Mouse (Mus musculus) small intestine, adult 2 months (tissue): ENCODE measurements around the gene Klhl33. TPM values are rescaled to one million over a fixed set of nuclear protein-coding genes. Genes with fewer than 3 reads are reported as not detected.
"Not testable (repeated sequence)": the region's sequence is repeated elsewhere in the genome, so short reads cannot be mapped to it uniquely, and the experiment has no call there.

Source experiments
- H3K27ac ChIP-seq: fragments of 200-500 bp; 2 replicates; pipeline ENCODE4 v1.5.1; 2012; ENCODE audit warnings: low read depth, low read length, control low read depth, inconsistent platforms; ENCODE audit not compliant: insufficient read depth
- H3K27me3 ChIP-seq: fragments of 200-500 bp; 2 replicates; pipeline ENCODE4 v1.6.1; 2012; ENCODE audit warnings: mild to moderate bottlenecking, moderate library complexity, low read length, inconsistent platforms; ENCODE audit not compliant: control insufficient read depth, insufficient read depth
- H3K36me3 ChIP-seq: fragments of 200-500 bp; 2 replicates; pipeline ENCODE4 v1.6.1; 2012; ENCODE audit warnings: mild to moderate bottlenecking, low read length, control low read depth, inconsistent platforms; ENCODE audit not compliant: control insufficient read depth, insufficient read depth
- H3K4me1 ChIP-seq: fragments of 200-500 bp; 2 replicates; pipeline ENCODE4 v1.6.1; 2012; ENCODE audit warnings: low read length, inconsistent platforms, mixed read lengths; ENCODE audit not compliant: control insufficient read depth, insufficient read depth, insufficient read length
- H3K4me3 ChIP-seq: fragments of 200-500 bp; 2 replicates; pipeline ENCODE4 v1.5.1; 2012; ENCODE audit warnings: low read depth, mild to moderate bottlenecking, control low read depth, inconsistent platforms, low read length, moderate library complexity
- CTCF ChIP-seq: fragments of 200-500 bp; IDR thresholded peaks from 2 replicates; pipeline ENCODE4 v1.5.1; 2012; ENCODE audit warnings: low read depth, mild to moderate bottlenecking, control low read depth, inconsistent platforms, low read length, moderate library complexity, mixed read lengths; ENCODE audit not compliant: insufficient replicate concordance, insufficient read length; ENCODE audit errors: extremely low read depth
- POLR2A ChIP-seq: fragments of 200-500 bp; IDR thresholded peaks from 2 replicates; pipeline ENCODE4 v1.6.1; 2012; ENCODE audit warnings: low read depth, mild to moderate bottlenecking, control low read depth, inconsistent platforms, low read length, moderate library complexity
- WGBS: fragments of 180-500 bp; shearing (Covaris S2); methylation state at CpG from one replicate; pipeline ENCODE4 v1.1.7; 2018; 5-methylcytosine and 5-hydroxymethylcytosine counted together
- polyA plus RNA-seq: library from polyadenylated mRNA; depleted of rRNA; stranded (reverse); fragments of >200 nt; gene quantifications from 2 replicates; pipeline ENCODE4 v1.2.3, GENCODE M21; 2012; rRNA removed

The Klhl33 gene
- polyA plus RNA-seq, 1 experiment: 1.7 TPM

GRCm38 (mm10) chr14:50869889-50870804, 27.2 kb downstream of the Klhl33 start, which contains the start of gene Tep1:
Gene Tep1 (minus strand): TSS chr14:50870560.
- Histone ChIP-seq H3K27me3 (no peaks in the 10 kb centered on the region), H3K4me1 (peaks cover 24% of the 10 kb centered on the region; the same call in 1 of the 2 replicates), H3K27ac (peak within 1 kb of the TSS; percentile 94), H3K4me3 (peak within 1 kb of the TSS; percentile 72), H3K36me3 (peaks cover 24% of the 10 kb centered on the region)
- WGBS: 1% methylated on average over 32 of the region's 32 CpGs
- TF ChIP-seq CTCF (no peak), POLR2A (peak; percentile 84; the same call in 1 of the 2 replicates)

DNA sequence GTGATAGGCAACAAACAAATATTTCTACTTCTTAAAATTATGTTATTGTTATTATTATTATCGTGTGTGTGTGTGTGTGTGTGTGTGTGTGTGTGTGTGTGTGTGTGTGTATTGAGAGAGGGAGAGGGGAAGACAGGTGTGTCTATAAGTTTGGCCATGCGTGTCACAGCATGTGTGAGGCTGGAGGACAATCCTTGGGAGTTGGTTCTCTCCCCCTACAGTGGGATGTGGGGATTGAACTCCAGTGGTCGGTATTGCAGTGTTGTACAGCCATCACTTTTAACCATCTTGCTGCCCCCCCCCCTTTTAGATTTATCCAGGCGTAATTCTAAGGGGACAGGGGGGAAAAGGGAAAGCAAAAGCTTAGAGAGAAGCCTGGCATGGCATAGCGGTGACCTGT, 28.7 kb downstream of the Klhl33 start:
- Histone ChIP-seq H3K4me3 (no peak overlapping the region), H3K36me3 (peaks cover 28% of the 10 kb centered on the region), H3K27ac (peak overlapping the region; percentile 62; the same call in 1 of the 2 replicates), H3K27me3 (no peaks in the 10 kb centered on the region), H3K4me1 (peaks cover 22% of the 10 kb centered on the region; the same call in 1 of the 2 replicates)
- WGBS: 85% methylated on average over 5 of the region's 5 CpGs
- TF ChIP-seq CTCF: no peak

- WGBS: 88% methylated on average over 4 of the region's 4 CpGs
- H3K27me3 ChIP-seq: no peaks in the 10 kb centered on the region
- H3K4me1 ChIP-seq: peaks cover 22% of the 10 kb centered on the region; the same call in 1 of the 2 replicates
- H3K27ac ChIP-seq: 0 out of 2 replicates have a peak overlapping the region, but pooled peaks have one; percentile 11
- peaks cover 32% of the 10 kb centered on the region for H3K36me3 ChIP-seq
- TF ChIP-seq CTCF (no peak), POLR2A (no peak)
- no peak overlapping the region for H3K4me3 ChIP-seq
Observed at GRCm38 (mm10) chr14:50868211-50868610, 29.1 kb downstream of the Klhl33 start.

- Histone ChIP-seq H3K27ac (no peak overlapping the region), H3K36me3 (peaks cover 44% of the 10 kb centered on the region), H3K4me1 (peaks cover 22% of the 10 kb centered on the region; the same call in 1 of the 2 replicates), H3K4me3 (no peak overlapping the region), H3K27me3 (no peaks in the 10 kb centered on the region)
- TF ChIP-seq CTCF (no peak), POLR2A (no peak)
- WGBS: 76% methylated on average over 3 of the region's 3 CpGs
Observed at GRCm38 (mm10) chr14:50866966-50867365, 30.3 kb downstream of the Klhl33 start.

GRCm38 (mm10) chr14:50865005-50865404, 32.3 kb downstream of the Klhl33 start:
- not testable (repeated sequence) for H3K27ac ChIP-seq, H3K27me3 ChIP-seq, H3K4me3 ChIP-seq
- Histone ChIP-seq H3K4me1 (peaks cover 20% of the 10 kb centered on the region; the same call in 1 of the 2 replicates), H3K36me3 (peaks cover 62% of the 10 kb centered on the region)

- 92% methylated on average over 10 of the region's 10 CpGs for WGBS
- TF ChIP-seq CTCF: no peak
- TF ChIP-seq POLR2A: no peak
- Histone ChIP-seq H3K36me3 (peaks cover 74% of the 10 kb centered on the region), H3K4me3 (no peak overlapping the region), H3K4me1 (peaks cover 8% of the 10 kb centered on the region; the same call in 1 of the 2 replicates), H3K27ac (no peak overlapping the region), H3K27me3 (no peaks in the 10 kb centered on the region)
Observed at GRCm38 (mm10) chr14:50862641-50863040, 34.7 kb downstream of the Klhl33 start.

DNA sequence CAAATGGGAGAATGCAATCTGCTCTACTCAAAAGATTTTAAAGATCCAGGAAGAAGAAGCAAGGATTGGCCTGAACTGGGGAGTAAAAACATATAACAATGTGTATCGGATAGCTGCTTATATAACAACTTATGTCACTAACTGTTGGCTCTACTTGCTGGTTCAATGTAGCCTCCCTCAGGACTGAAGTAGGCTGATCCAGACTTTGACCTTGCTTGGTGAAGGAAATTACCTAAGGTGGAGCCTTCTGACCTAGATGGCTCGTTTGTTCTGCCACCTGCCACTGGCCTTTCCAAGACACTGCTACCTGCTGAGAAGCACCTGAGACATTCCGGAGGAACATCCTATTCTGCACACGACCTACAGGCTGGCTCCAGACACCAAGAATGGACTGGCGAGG, 41.5 kb downstream of the Klhl33 start:
- Histone ChIP-seq H3K27me3 (no peaks in the 10 kb centered on the region), H3K36me3 (peaks cover 79% of the 10 kb centered on the region), H3K27ac (peak overlapping the region; percentile 84), H3K4me3 (no peak overlapping the region), H3K4me1 (peaks cover 4% of the 10 kb centered on the region)
- 39% methylated on average over 5 of the region's 5 CpGs for WGBS
- TF ChIP-seq CTCF (no peak), POLR2A (no peak)

Other genes starting within 250 kb of the Klhl33 start
- gene Olfr747, start 204.3 kb downstream of the Klhl33 start, polyA plus RNA-seq: not detected in 2 replicates
- not detected in 2 replicates for gene Olfr748, start 190.1 kb downstream of the Klhl33 start, polyA plus RNA-seq
- not detected in 2 replicates for gene Olfr749, start 152.4 kb downstream of the Klhl33 start, polyA plus RNA-seq
- gene Ttc5, start 112.0 kb downstream of the Klhl33 start, polyA plus RNA-seq: 6.8 and 13.5 TPM in 2 replicates
- gene Ccnb1ip1, start 89.8 kb downstream of the Klhl33 start, polyA plus RNA-seq: not detected in 2 replicates
- 2.9 and 5.8 TPM in 2 replicates for gene Parp2, start 89.7 kb downstream of the Klhl33 start, polyA plus RNA-seq
- 48.1 and 105 TPM in 2 replicates for gene Tep1, start 26.9 kb downstream of the Klhl33 start, polyA plus RNA-seq
- 65.0 and 97.3 TPM in 2 replicates for gene Osgep, start 27.4 kb upstream of the Klhl33 start, polyA plus RNA-seq
- 9.6 and 20.0 TPM in 2 replicates for gene Apex1, start 27.5 kb upstream of the Klhl33 start, polyA plus RNA-seq
- 50.9 and 93.1 TPM in 2 replicates for gene Pip4p1, start 33.3 kb upstream of the Klhl33 start, polyA plus RNA-seq
- 59.2 and 116 TPM in 2 replicates for gene Pnp, start 33.6 kb upstream of the Klhl33 start, polyA plus RNA-seq
- gene Gm49342, start 47.0 kb upstream of the Klhl33 start, polyA plus RNA-seq: not detected in 2 replicates
- 63.7 and 87.2 TPM in 2 replicates for gene Pnp2, start 58.5 kb upstream of the Klhl33 start, polyA plus RNA-seq
- not detected in 2 replicates for gene Rnase10, start 110.2 kb upstream of the Klhl33 start, polyA plus RNA-seq
- gene Rnase9, start 144.4 kb upstream of the Klhl33 start, polyA plus RNA-seq: not detected in 2 replicates
- not detected in 2 replicates for gene Rnase11, start 152.7 kb upstream of the Klhl33 start, polyA plus RNA-seq
- not detected in 2 replicates for gene Rnase12, start 160.2 kb upstream of the Klhl33 start, polyA plus RNA-seq
- 0.01 TPM in 1 of 2 replicates, not detected in the other for gene Olfr750, start 176.9 kb upstream of the Klhl33 start, polyA plus RNA-seq
- 120 and 130 TPM in 2 replicates for gene Rnase4, start 193.6 kb upstream of the Klhl33 start, polyA plus RNA-seq
- 21.1 and 27.1 TPM in 2 replicates for gene Ang, start 193.6 kb upstream of the Klhl33 start, polyA plus RNA-seq
- not detected in 2 replicates for gene Eddm3b, start 216.9 kb upstream of the Klhl33 start, polyA plus RNA-seq
- 9.7 and 15.0 TPM in 2 replicates for gene Rnase6, start 226.4 kb upstream of the Klhl33 start, polyA plus RNA-seq
- gene Rnase1, start 249.3 kb upstream of the Klhl33 start, polyA plus RNA-seq: 47.1 and 6,983 TPM in 2 replicates